In genomic region chr4:150396339-150396738, GRCm38 (mm10) we compare ENCODE assay signal across 8 mouse cellular contexts.
DNase-seq lines count a peak whose midpoint lies in the region; ATAC-seq and TF ChIP-seq lines count a peak whose summit lies in the region.

No protein-coding gene starts in this region.

- intact Hi-C loops in gastrocnemius, adult 2 months (cut with DNase I): no loop called here

- H3K36me3 ChIP-seq in embryonic facial prominence, embryonic 14.5 days (ENCODE audit: control insufficient read depth, insufficient read depth, low read length): no peaks in the 10 kb centered on the region
- no peaks in the 10 kb centered on the region for H3K36me3 ChIP-seq in intestine, embryonic 16.5 days (ENCODE audit: control insufficient read depth, insufficient read depth, low read length)
- no peaks in the 10 kb centered on the region for H3K36me3 ChIP-seq in midbrain, embryonic 11.5 days (ENCODE audit: control insufficient read depth, insufficient read depth, low read length)

- peaks cover 58% of the 10 kb centered on the region for H3K4me1 ChIP-seq in embryonic facial prominence, embryonic 14.5 days (ENCODE audit: control insufficient read depth, insufficient read depth, low read length)
- H3K4me1 ChIP-seq in intestine, embryonic 16.5 days (ENCODE audit: control insufficient read depth, insufficient read depth, low read length): peaks cover 42% of the 10 kb centered on the region
- peaks cover 49% of the 10 kb centered on the region for H3K4me1 ChIP-seq in midbrain, embryonic 11.5 days (ENCODE audit: control insufficient read depth, insufficient read depth, low read length)

- no peak; the same call in 1 of the 2 replicates for TF ChIP-seq CTCF in gastrocnemius, adult 2 months (IDR thresholded peaks at IDR 0.05)

- H3K4me2 ChIP-seq in embryonic facial prominence, embryonic 14.5 days (ENCODE audit: low read depth, low read length): 0 out of 2 replicates have a peak overlapping the region, but pooled peaks have one; percentile 8
- 0 out of 2 replicates have a peak overlapping the region, but pooled peaks have one; percentile 26 for H3K4me2 ChIP-seq in intestine, embryonic 16.5 days (ENCODE audit: low read depth, low read length)
- H3K4me2 ChIP-seq in midbrain, embryonic 11.5 days: no peak overlapping the region

- H3K9me3 ChIP-seq in embryonic facial prominence, embryonic 14.5 days (ENCODE audit: control insufficient read depth, low read length): no peaks in the 10 kb centered on the region
- H3K9me3 ChIP-seq in intestine, embryonic 16.5 days (ENCODE audit: control insufficient read depth, low read length): no peaks in the 10 kb centered on the region
- H3K9me3 ChIP-seq in midbrain, embryonic 11.5 days (ENCODE audit: control insufficient read depth, low read length): no peaks in the 10 kb centered on the region

- peak overlapping the region; percentile 31 for H3K4me3 ChIP-seq in gastrocnemius, adult 2 months
- H3K4me3 ChIP-seq in embryonic facial prominence, embryonic 14.5 days (ENCODE audit: low read depth, low read length): no peak overlapping the region
- H3K4me3 ChIP-seq in intestine, embryonic 16.5 days (ENCODE audit: low read length): no peak overlapping the region
- H3K4me3 ChIP-seq in midbrain, embryonic 11.5 days (ENCODE audit: low read depth, low read length): no peak overlapping the region

- peak overlapping the region; percentile 76 for H3K27ac ChIP-seq in gastrocnemius, adult 2 months
- H3K27ac ChIP-seq in embryonic facial prominence, embryonic 14.5 days (replicated peaks; ENCODE audit: low read depth, low read length): peak overlapping the region; percentile 78
- H3K27ac ChIP-seq in intestine, embryonic 16.5 days (ENCODE audit: low read length): peak overlapping the region; percentile 86; the same call in 1 of the 2 replicates
- peak overlapping the region; percentile 66; the same call in 1 of the 2 replicates for H3K27ac ChIP-seq in midbrain, embryonic 11.5 days (ENCODE audit: low read depth, low read length)

- 0 out of 2 replicates have a peak overlapping the region, but pooled peaks have one; percentile 41 for H3K9ac ChIP-seq in embryonic facial prominence, embryonic 14.5 days (ENCODE audit: low read depth, low read length)
- H3K9ac ChIP-seq in intestine, embryonic 16.5 days (ENCODE audit: low read depth, low read length): no peak overlapping the region
- H3K9ac ChIP-seq in midbrain, embryonic 11.5 days (ENCODE audit: low read length): no peak overlapping the region

- no peak for DNase-seq in gastrocnemius, adult 2 months
- no peak for DNase-seq in gastrocnemius, postnatal 25 days
- peak; percentile 69 for DNase-seq in embryonic facial prominence, embryonic 14.5 days (ENCODE audit: low spot score)
- DNase-seq in midbrain, embryonic 11.5 days (ENCODE audit: low spot score, missing footprints): no peak
- DNase-seq in left cerebral cortex, adult 11 months (ENCODE audit: low spot score): no peak
- no peak for DNase-seq in urinary bladder, adult 2 months (ENCODE audit: low spot score)

- peak; percentile 64; the same call in 1 of the 2 replicates for ATAC-seq in embryonic facial prominence, embryonic 14.5 days (ENCODE audit: low read depth)
- ATAC-seq in intestine, embryonic 16.5 days: no peak
- ATAC-seq in midbrain, embryonic 11.5 days (ENCODE audit: low FRiP score): no peak
- ATAC-seq in CD4-positive, CD25-positive, alpha-beta regulatory T cell, adult 4 months: no peak

- H3K27me3 ChIP-seq in embryonic facial prominence, embryonic 14.5 days (replicated peaks; ENCODE audit: control insufficient read depth, insufficient read depth, low read length): no peaks in the 10 kb centered on the region
- H3K27me3 ChIP-seq in intestine, embryonic 16.5 days (replicated peaks; ENCODE audit: control insufficient read depth, insufficient read depth, low read length): no peaks in the 10 kb centered on the region
- no peaks in the 10 kb centered on the region for H3K27me3 ChIP-seq in midbrain, embryonic 11.5 days (ENCODE audit: control insufficient read depth, insufficient read depth, low read length)
